Mouse (Mus musculus) hindbrain, embryonic 11.5 days (tissue): ENCODE data around the gene Mrm1. TPM values are rescaled to one million over a fixed set of nuclear protein-coding genes. Genes with fewer than 3 reads are reported as not detected.

Source experiments
- ATAC-seq: fragments of 200-750 bp; cut with Nextera tagmentation; 2 replicates; pipeline ENCODE4 v1.8.0; 2017; ENCODE audit warnings: mild to moderate bottlenecking, moderate TSS enrichment, moderate library complexity; ENCODE audit not compliant: low FRiP score
- DNase-seq: peaks from one replicate; pipeline ENCODE4 v3.0.0-alpha.2; 2015; ENCODE audit warnings: low spot score
- H3K27ac ChIP-seq: fragments of 300-500 bp; sonication (generic); 2 replicates; pipeline ENCODE4 v1.5.1; 2014; ENCODE audit warnings: mild to moderate bottlenecking, low read depth, low read length
- H3K27me3 ChIP-seq: fragments of 300-500 bp; sonication (generic); 2 replicates; pipeline ENCODE4 v1.6.1; 2014; ENCODE audit warnings: mild to moderate bottlenecking, low read length, moderate library complexity, mixed read lengths; ENCODE audit not compliant: control insufficient read depth, insufficient read depth
- H3K36me3 ChIP-seq: fragments of 300-500 bp; sonication (generic); 2 replicates; pipeline ENCODE4 v1.6.1; 2014; ENCODE audit warnings: mild to moderate bottlenecking, low read length, moderate library complexity, mixed read lengths; ENCODE audit not compliant: control insufficient read depth, insufficient read depth
- H3K4me1 ChIP-seq: fragments of 300-500 bp; sonication (generic); replicated peaks from 2 replicates; pipeline ENCODE4 v1.6.1; 2014; ENCODE audit warnings: low read length, mixed read lengths; ENCODE audit not compliant: control insufficient read depth, insufficient read depth
- H3K4me2 ChIP-seq: fragments of 300-500 bp; sonication (generic); replicated peaks from 2 replicates; pipeline ENCODE4 v1.6.1; 2014; ENCODE audit warnings: mild to moderate bottlenecking, low read depth, low read length
- H3K4me3 ChIP-seq: fragments of 300-500 bp; sonication (generic); 2 replicates; pipeline ENCODE4 v1.5.1; 2014; ENCODE audit warnings: low read depth, low read length
- H3K9ac ChIP-seq: fragments of 300-500 bp; sonication (generic); 2 replicates; pipeline ENCODE4 v1.6.1; 2014; ENCODE audit warnings: low read depth, low read length
- H3K9me3 ChIP-seq: fragments of 300-500 bp; sonication (generic); 2 replicates; pipeline ENCODE4 v1.6.1; 2016; ENCODE audit warnings: low read length; ENCODE audit not compliant: control insufficient read depth
- WGBS: fragments of 180-500 bp; shearing (Covaris S2); extraction: QIAGEN DNeasy Blood & Tissue Kit; methylation state at CpG from one replicate; pipeline ENCODE4 v1.1.7; 2014; 5-methylcytosine and 5-hydroxymethylcytosine counted together
- polyA plus RNA-seq: library from polyadenylated mRNA; unstranded; fragments of >200 nt; fragmentation: Nextera tagmentation; extraction: Ambion mirVana; gene quantifications from 2 replicates; pipeline ENCODE4 v1.2.1, GENCODE M21; 2014

The Mrm1 gene
- polyA plus RNA-seq, 1 experiment from 2014 or later, result 13.3 TPM

GRCm38 (mm10) chr11:84794496-84795113 lies 24.7 kb downstream of the Mrm1 start:
- H3K36me3 ChIP-seq, result no peaks in the 10 kb centered on the region
- WGBS, result 9% methylated on average over 17 of the region's 17 CpGs
- H3K4me3 ChIP-seq, result no peak overlapping the region
- 0 out of 2 replicates have a peak overlapping the region, but pooled peaks have one; percentile 44 for H3K9ac ChIP-seq
- no peak overlapping the region for H3K27ac ChIP-seq
- no peak overlapping the region for H3K4me2 ChIP-seq
- H3K9me3 ChIP-seq, result no peaks in the 10 kb centered on the region
- peak; percentile 91 for DNase-seq
- H3K4me1 ChIP-seq, result peaks cover 3% of the 10 kb centered on the region
- peak; percentile 81 for ATAC-seq
- H3K27me3 ChIP-seq, result no peaks in the 10 kb centered on the region

- Histone ChIP-seq H3K4me1 (peaks cover 7% of the 10 kb centered on the region), H3K27me3 (no peaks in the 10 kb centered on the region), H3K27ac (no peak overlapping the region), H3K4me2 (no peak overlapping the region), H3K9ac (no peak overlapping the region), H3K36me3 (no peaks in the 10 kb centered on the region), H3K4me3 (no peak overlapping the region), H3K9me3 (no peaks in the 10 kb centered on the region)
- DNase-seq, result no peak
- no peak for ATAC-seq
These were observed 25.8 kb downstream of the Mrm1 start for GRCm38 (mm10) chr11:84793545-84793944.

GRCm38 (mm10) chr11:84790383-84790782 lies 28.9 kb downstream of the Mrm1 start:
- no peak for DNase-seq
- Histone ChIP-seq H3K9me3 (no peaks in the 10 kb centered on the region), H3K27me3 (no peaks in the 10 kb centered on the region), H3K4me3 (no peak overlapping the region), H3K9ac (no peak overlapping the region), H3K4me1 (peaks cover 4% of the 10 kb centered on the region; the same call in 1 of the 2 replicates), H3K27ac (no peak overlapping the region), H3K36me3 (no peaks in the 10 kb centered on the region), H3K4me2 (no peak overlapping the region)
- WGBS, result 61% methylated on average over 6 of the region's 6 CpGs
- no peak for ATAC-seq

GRCm38 (mm10) chr11:84780143-84780870 lies 39.0 kb downstream of the Mrm1 start:
- DNase-seq (no peak), ATAC-seq (no peak)
- H3K4me2 ChIP-seq, result no peak overlapping the region
- H3K27ac ChIP-seq, result no peak overlapping the region
- no peaks in the 10 kb centered on the region for H3K36me3 ChIP-seq
- H3K9ac ChIP-seq, result peak overlapping the region; percentile 19; the same call in 1 of the 2 replicates
- peaks cover 8% of the 10 kb centered on the region for H3K4me1 ChIP-seq
- WGBS, result 1% methylated on average over 19 of the region's 19 CpGs
- no peaks in the 10 kb centered on the region for H3K9me3 ChIP-seq
- no peak overlapping the region for H3K4me3 ChIP-seq
- peaks cover 9% of the 10 kb centered on the region for H3K27me3 ChIP-seq

- no peaks in the 10 kb centered on the region for H3K9me3 ChIP-seq
- peaks cover 9% of the 10 kb centered on the region for H3K27me3 ChIP-seq
- no peak overlapping the region for H3K9ac ChIP-seq
- peak; percentile 62 for DNase-seq
- no peak overlapping the region for H3K4me3 ChIP-seq
- H3K36me3 ChIP-seq, result no peaks in the 10 kb centered on the region
- WGBS, result 1% methylated on average over 4 of the region's 4 CpGs
- no peak overlapping the region for H3K4me2 ChIP-seq
- peak overlapping the region; percentile 43 for H3K27ac ChIP-seq
- ATAC-seq, result 0 out of 2 replicates have a peak, but pooled peaks have one; percentile 57
- peaks cover 16% of the 10 kb centered on the region for H3K4me1 ChIP-seq
These were observed 43.8 kb downstream of the Mrm1 start for GRCm38 (mm10) chr11:84775560-84775959.

GRCm38 (mm10) chr11:84774870-84775514 lies 44.3 kb downstream of the Mrm1 start:
- Histone ChIP-seq H3K9ac (no peak overlapping the region), H3K4me3 (no peak overlapping the region), H3K9me3 (no peaks in the 10 kb centered on the region), H3K4me1 (peaks cover 12% of the 10 kb centered on the region), H3K27me3 (peaks cover 9% of the 10 kb centered on the region), H3K36me3 (no peaks in the 10 kb centered on the region), H3K4me2 (no peak overlapping the region), H3K27ac (peak overlapping the region; percentile 43)
- 51% methylated on average over 13 of the region's 13 CpGs for WGBS
- DNase-seq, result no peak
- ATAC-seq, result no peak

- 78% methylated on average over 6 of the region's 6 CpGs for WGBS
- no peak overlapping the region for H3K4me3 ChIP-seq
- peaks cover 5% of the 10 kb centered on the region for H3K27me3 ChIP-seq
- no peak for DNase-seq
- H3K9ac ChIP-seq, result no peak overlapping the region
- no peaks in the 10 kb centered on the region for H3K36me3 ChIP-seq
- ATAC-seq, result no peak
- H3K4me2 ChIP-seq, result no peak overlapping the region
- H3K4me1 ChIP-seq, result peaks cover 17% of the 10 kb centered on the region
- no peaks in the 10 kb centered on the region for H3K9me3 ChIP-seq
- H3K27ac ChIP-seq, result 0 out of 2 replicates have a peak overlapping the region, but pooled peaks have one; percentile 47
These were observed 51.4 kb downstream of the Mrm1 start for GRCm38 (mm10) chr11:84767898-84768297.

- no peak overlapping the region for H3K9ac ChIP-seq
- WGBS, result 20% methylated on average over 5 of the region's 5 CpGs
- H3K9me3 ChIP-seq, result no peaks in the 10 kb centered on the region
- peaks cover 12% of the 10 kb centered on the region for H3K4me1 ChIP-seq
- no peak overlapping the region for H3K4me2 ChIP-seq
- no peak for DNase-seq
- H3K4me3 ChIP-seq, result no peak overlapping the region
- peaks cover 5% of the 10 kb centered on the region; the same call in 1 of the 2 replicates for H3K27me3 ChIP-seq
- no peak for ATAC-seq
- H3K36me3 ChIP-seq, result no peaks in the 10 kb centered on the region
- H3K27ac ChIP-seq, result peak overlapping the region; percentile 59
These were observed 54.2 kb downstream of the Mrm1 start for GRCm38 (mm10) chr11:84765125-84765524.
